Mouse (Mus musculus): ENCODE results near the gene Ptges3l. TPM values are rescaled to one million over a fixed set of nuclear protein-coding genes. Genes with fewer than 3 reads are reported as not detected.
A peak's percentile ranks its signal among the peaks of the same experiment; 100 is the strongest.
"Not testable (repeated sequence)": the region's sequence is repeated elsewhere in the genome, so short reads cannot be mapped to it uniquely, and the experiment has no call there.

Ptges3l gene
- polyA plus RNA-seq, 1 experiment: not detected

DNA sequence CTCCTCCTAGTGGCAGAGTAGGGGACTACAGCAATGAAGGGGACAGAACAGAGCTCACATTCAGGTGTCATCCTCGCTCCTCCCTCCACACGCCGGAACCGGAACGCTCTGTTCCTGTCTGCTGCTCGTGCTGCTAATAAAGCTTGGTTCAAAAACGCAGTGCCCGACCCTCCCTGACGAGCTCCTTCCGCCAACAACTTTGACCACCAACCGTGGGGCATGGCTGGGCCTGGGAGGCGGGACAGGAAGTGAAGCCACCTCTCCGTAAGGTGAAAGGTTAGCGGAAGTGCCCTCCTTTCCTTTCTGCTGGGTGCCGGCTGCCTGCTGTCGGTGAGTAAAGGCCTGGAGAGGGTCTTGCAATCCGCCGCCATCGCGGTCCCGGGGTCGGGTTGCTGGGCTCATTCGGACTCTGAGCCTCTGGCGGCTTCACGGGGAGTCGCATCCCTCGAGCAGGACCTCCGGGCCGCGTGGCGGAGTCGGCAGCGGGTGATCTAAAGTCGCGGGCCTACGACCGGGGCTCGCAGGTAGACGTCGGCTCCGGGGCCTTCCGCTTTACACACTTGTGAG, 17.1 kb upstream of the Ptges3l start, which contains the start of gene Rpl27:
TSS of gene Rpl27 (plus strand) at position 172 of the 567 bp plus-strand sequence.
- Histone ChIP-seq H3K4me3 (replicated peaks; ENCODE audit: control insufficient read depth, low read depth, low read length) (peak within 1 kb of the TSS; percentile 77), H3K4me1 (ENCODE audit: control insufficient read depth, insufficient read depth, low read length) (no peaks in the 10 kb centered on the region; the same call in 1 of the 2 replicates), H3K27ac (ENCODE audit: control insufficient read depth, insufficient read depth, low read depth, low read length, poor library complexity) (peak within 1 kb of the TSS; percentile 76)
- peak; percentile 83; the same call in 1 of the 2 replicates for TF ChIP-seq POLR2A (IDR thresholded peaks at IDR 0.05; ENCODE audit: borderline replicate concordance, control insufficient read depth, low read depth, low read length)
- peak; percentile 74 for TF ChIP-seq CTCF (IDR thresholded peaks at IDR 0.05; ENCODE audit: control insufficient read depth, insufficient read depth, low read length)
- under 1% methylated on average over 42 of the region's 42 CpGs for WGBS

GRCm38 (mm10) chr11:101441450-101442126, 16.5 kb upstream of the Ptges3l start:
- H3K27ac ChIP-seq (ENCODE audit: control insufficient read depth, insufficient read depth, low read depth, low read length, poor library complexity); H3K4me1 ChIP-seq (ENCODE audit: control insufficient read depth, insufficient read depth, low read length): not testable (repeated sequence)
- peak overlapping the region; percentile 77 for H3K4me3 ChIP-seq (replicated peaks; ENCODE audit: control insufficient read depth, low read depth, low read length)
- WGBS: 24% methylated on average over 15 of the region's 15 CpGs

- H3K4me3 ChIP-seq (replicated peaks; ENCODE audit: control insufficient read depth, low read depth, low read length); H3K4me1 ChIP-seq (ENCODE audit: control insufficient read depth, insufficient read depth, low read length); H3K27ac ChIP-seq (ENCODE audit: control insufficient read depth, insufficient read depth, low read depth, low read length, poor library complexity): not testable (repeated sequence)
- 50% methylated on average over 3 of the region's 3 CpGs for WGBS
Measured at GRCm38 (mm10) chr11:101438006-101438405, 12.9 kb upstream of the Ptges3l start.

DNA sequence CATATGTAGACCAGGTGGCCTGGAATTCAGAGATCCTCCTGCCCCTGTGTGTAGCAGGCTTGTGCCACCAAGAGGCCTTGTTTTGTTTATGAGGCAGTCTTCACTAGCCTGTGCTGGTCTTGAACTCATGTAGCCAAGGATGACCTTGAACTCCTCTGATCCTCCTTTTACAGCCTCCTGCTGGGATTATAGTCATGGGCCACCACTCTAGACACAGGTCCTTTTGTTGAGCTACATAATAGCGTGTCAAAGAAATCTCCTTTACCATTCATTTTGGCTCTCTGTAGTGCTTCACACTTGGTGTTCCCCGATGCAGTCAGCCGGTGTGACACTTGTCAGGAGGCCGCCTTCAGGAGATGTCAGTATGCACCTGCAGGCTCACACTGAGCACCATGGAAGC, 11.8 kb upstream of the Ptges3l start:
- WGBS: 85% methylated on average over 4 of the region's 4 CpGs
- no peaks in the 10 kb centered on the region for H3K4me1 ChIP-seq (ENCODE audit: control insufficient read depth, insufficient read depth, low read length)
- no peak overlapping the region for H3K27ac ChIP-seq (ENCODE audit: control insufficient read depth, insufficient read depth, low read depth, low read length, poor library complexity)
- TF ChIP-seq POLR2A (IDR thresholded peaks at IDR 0.05; ENCODE audit: borderline replicate concordance, control insufficient read depth, low read depth, low read length): no peak
- no peak for TF ChIP-seq CTCF (IDR thresholded peaks at IDR 0.05; ENCODE audit: control insufficient read depth, insufficient read depth, low read length)
- H3K4me3 ChIP-seq (replicated peaks; ENCODE audit: control insufficient read depth, low read depth, low read length): no peak overlapping the region

DNA sequence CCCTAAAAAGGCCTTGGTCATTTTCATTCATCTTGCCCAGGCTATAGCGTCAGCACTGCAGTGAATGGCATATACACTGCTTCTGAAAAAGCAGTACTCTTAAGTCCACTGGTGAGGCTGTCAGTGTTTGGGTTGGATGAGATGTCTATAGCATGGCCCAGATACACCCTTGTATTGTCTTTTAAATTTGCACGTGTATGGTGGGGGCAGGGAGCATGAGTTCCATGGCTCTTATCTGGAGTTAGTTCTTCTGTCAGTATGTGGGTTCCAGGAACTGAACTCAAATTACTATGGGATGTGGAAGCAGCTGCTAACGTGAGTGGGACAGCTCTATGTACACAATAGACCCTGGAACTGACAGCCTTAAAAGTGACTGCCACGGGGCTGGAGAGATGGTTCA, 10.7 kb upstream of the Ptges3l start:
- WGBS: 69% methylated on average over 4 of the region's 4 CpGs
- no peak for TF ChIP-seq CTCF (IDR thresholded peaks at IDR 0.05; ENCODE audit: control insufficient read depth, insufficient read depth, low read length)
- no peak for TF ChIP-seq POLR2A (IDR thresholded peaks at IDR 0.05; ENCODE audit: borderline replicate concordance, control insufficient read depth, low read depth, low read length)
- H3K27ac ChIP-seq (ENCODE audit: control insufficient read depth, insufficient read depth, low read depth, low read length, poor library complexity): no peak overlapping the region
- no peak overlapping the region for H3K4me3 ChIP-seq (replicated peaks; ENCODE audit: control insufficient read depth, low read depth, low read length)
- no peaks in the 10 kb centered on the region for H3K4me1 ChIP-seq (ENCODE audit: control insufficient read depth, insufficient read depth, low read length)

DNA sequence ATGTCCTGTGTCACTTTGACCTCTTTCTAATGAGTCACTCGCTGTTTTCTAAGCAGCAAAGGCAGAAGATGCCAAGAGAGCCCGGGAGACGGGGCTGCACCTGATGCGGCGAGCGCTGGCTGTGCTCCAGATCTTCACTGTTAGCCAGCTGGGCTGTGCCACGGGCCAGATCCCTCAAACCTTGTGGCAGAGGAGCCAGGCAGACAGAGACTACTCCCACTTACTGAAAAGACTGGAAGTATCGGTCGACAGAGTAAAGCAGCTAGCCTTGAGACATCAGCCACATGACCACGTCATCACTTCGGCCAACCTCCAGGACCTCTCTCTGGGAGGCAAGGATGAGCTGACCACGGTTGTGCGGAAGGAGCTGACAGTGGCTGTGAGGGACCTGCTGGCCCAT, 8.3 kb upstream of the Ptges3l start:
- Histone ChIP-seq H3K4me3 (replicated peaks; ENCODE audit: control insufficient read depth, low read depth, low read length) (no peak overlapping the region), H3K4me1 (ENCODE audit: control insufficient read depth, insufficient read depth, low read length) (no peaks in the 10 kb centered on the region), H3K27ac (ENCODE audit: control insufficient read depth, insufficient read depth, low read depth, low read length, poor library complexity) (no peak overlapping the region)
- 86% methylated on average over 13 of the region's 13 CpGs for WGBS
- TF ChIP-seq POLR2A (IDR thresholded peaks at IDR 0.05; ENCODE audit: borderline replicate concordance, control insufficient read depth, low read depth, low read length): no peak
- TF ChIP-seq CTCF (IDR thresholded peaks at IDR 0.05; ENCODE audit: control insufficient read depth, insufficient read depth, low read length): no peak

DNA sequence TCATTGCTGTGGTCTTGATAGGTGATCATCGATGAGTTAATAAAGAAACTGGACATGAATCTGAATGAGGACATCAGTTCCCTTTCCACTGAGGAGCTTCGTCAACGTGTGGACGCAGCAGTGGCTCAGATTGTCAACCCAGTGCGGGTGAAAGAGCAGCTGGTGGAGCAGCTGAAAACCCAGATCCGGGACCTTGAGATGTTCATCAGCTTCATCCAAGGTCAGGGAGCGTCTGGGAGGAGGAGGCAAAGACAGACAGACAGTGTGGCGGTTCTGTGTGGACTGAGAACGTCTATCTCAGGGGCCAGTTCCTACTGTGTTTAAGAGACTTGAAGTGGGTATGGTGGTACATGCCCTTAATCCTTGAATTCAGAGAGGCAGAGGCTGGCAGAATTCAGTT, 6.2 kb upstream of the Ptges3l start:
- Histone ChIP-seq H3K4me3 (replicated peaks; ENCODE audit: control insufficient read depth, low read depth, low read length) (no peak overlapping the region), H3K27ac (ENCODE audit: control insufficient read depth, insufficient read depth, low read depth, low read length, poor library complexity) (no peak overlapping the region), H3K4me1 (ENCODE audit: control insufficient read depth, insufficient read depth, low read length) (no peaks in the 10 kb centered on the region; the same call in 1 of the 2 replicates)
- WGBS: 86% methylated on average over 9 of the region's 9 CpGs
- TF ChIP-seq POLR2A (IDR thresholded peaks at IDR 0.05; ENCODE audit: borderline replicate concordance, control insufficient read depth, low read depth, low read length) (no peak), CTCF (IDR thresholded peaks at IDR 0.05; ENCODE audit: control insufficient read depth, insufficient read depth, low read length) (no peak)

GRCm38 (mm10) chr11:101426165-101426564, 1.0 kb upstream of the Ptges3l start:
- H3K4me3 ChIP-seq (replicated peaks; ENCODE audit: control insufficient read depth, low read depth, low read length): no peak overlapping the region
- WGBS: 42% methylated on average over 8 of the region's 8 CpGs

More at GRCm38 (mm10) chr11:101426165-101426564, 1.0 kb upstream of the Ptges3l start:
- no peaks in the 10 kb centered on the region; the same call in 1 of the 2 replicates for H3K4me1 ChIP-seq (ENCODE audit: control insufficient read depth, insufficient read depth, low read length)
- TF ChIP-seq CTCF (IDR thresholded peaks at IDR 0.05; ENCODE audit: control insufficient read depth, insufficient read depth, low read length) (no peak), POLR2A (IDR thresholded peaks at IDR 0.05; ENCODE audit: borderline replicate concordance, control insufficient read depth, low read depth, low read length) (no peak)
- H3K27ac ChIP-seq (ENCODE audit: control insufficient read depth, insufficient read depth, low read depth, low read length, poor library complexity): no peak overlapping the region

All from bone marrow, adult 2 months (tissue).